Comparison of ENCODE assay signal across 9 mouse cellular contexts in genomic region chr13:59770847-59771246, GRCm38 (mm10). TPM values are rescaled to one million over a fixed set of nuclear protein-coding genes. Genes with fewer than 3 reads are reported as not detected.
DNase-seq lines count a peak whose midpoint lies in the region; ATAC-seq and TF ChIP-seq lines count a peak whose summit lies in the region.
"Had no signal": no experiment of that assay in that cellular context is flagged by ENCODE, and none has a peak within 500 bp of the region (broad histone marks: within the 10 kb centered on the region; RNA-seq: fewer than 3 reads in every experiment).

No protein-coding gene starts in this region.

- TF ChIP-seq RAD21 in CH12.LX (IDR thresholded peaks at IDR 0.05; ENCODE audit: low read depth, low read length): no peak

- intact Hi-C loops in gastrocnemius, adult 2 months (cut with DNase I): no loop called here

- H3K79me2 ChIP-seq in CH12.LX (replicated peaks; ENCODE audit: control insufficient read depth, extremely low read depth, insufficient read depth, poor library complexity, severe bottlenecking): peaks cover 27% of the 10 kb centered on the region

- no peak for ATAC-seq in embryonic facial prominence, embryonic 15.5 days (ENCODE audit: insufficient number of reproducible peaks, low FRiP score, low TSS enrichment, low read depth)
- ATAC-seq in intestine, embryonic 14.5 days (replicated peaks; ENCODE audit: low FRiP score, low TSS enrichment, low read depth): no peak
- ATAC-seq in midbrain, embryonic 13.5 days: no peak
- ATAC-seq in activated CD4-positive, CD25-positive, alpha-beta regulatory T cell, adult 4 months: no peak

- H3K4me1 ChIP-seq in CH12.LX (ENCODE audit: control insufficient read depth in 1 of 2, insufficient read depth in 2 of 2): peaks cover 9 to 32% of the 10 kb centered on the region in 2 experiments; a peak in 3 of 4 replicates
- H3K4me1 ChIP-seq in embryonic facial prominence, embryonic 15.5 days: peaks cover 44% of the 10 kb centered on the region
- peaks cover 40% of the 10 kb centered on the region for H3K4me1 ChIP-seq in intestine, embryonic 14.5 days (replicated peaks; ENCODE audit: control insufficient read depth, insufficient read depth, low read length)
- peaks cover 44% of the 10 kb centered on the region for H3K4me1 ChIP-seq in midbrain, embryonic 13.5 days (replicated peaks)

- H3K9me3 ChIP-seq in CH12.LX (replicated peaks; ENCODE audit: low read length): no peaks in the 10 kb centered on the region
- no peaks in the 10 kb centered on the region for H3K9me3 ChIP-seq in embryonic facial prominence, embryonic 15.5 days (replicated peaks)
- no peaks in the 10 kb centered on the region for H3K9me3 ChIP-seq in intestine, embryonic 14.5 days (ENCODE audit: control insufficient read depth, low read length)
- no peaks in the 10 kb centered on the region for H3K9me3 ChIP-seq in midbrain, embryonic 13.5 days

- H3K27ac ChIP-seq in gastrocnemius, adult 2 months: peak overlapping the region; percentile 99
- H3K27ac ChIP-seq in CH12.LX (ENCODE audit: insufficient read depth, low read depth): no peak overlapping the region
- H3K27ac ChIP-seq in embryonic facial prominence, embryonic 15.5 days (replicated peaks): peak overlapping the region; percentile 97
- H3K27ac ChIP-seq in intestine, embryonic 14.5 days (ENCODE audit: low read depth): peak overlapping the region; percentile 92
- peak overlapping the region; percentile 98 for H3K27ac ChIP-seq in midbrain, embryonic 13.5 days

- 67% methylated on average over 9 of the region's 9 CpGs for WGBS in embryonic facial prominence, embryonic 15.5 days
- 62% methylated on average over 9 of the region's 9 CpGs for WGBS in intestine, embryonic 14.5 days
- whole genome bisulfite sequencing in midbrain, embryonic 13.5 days: 78% methylated on average over 9 of the region's 9 CpGs

- H3K36me3 ChIP-seq in CH12.LX (replicated peaks in 1 of 2; ENCODE audit: control insufficient read depth in 1 of 2, insufficient read depth in 1 of 2, low read length in 1 of 2): peaks cover 22 to 54% of the 10 kb centered on the region in 2 experiments
- peaks cover 37% of the 10 kb centered on the region for H3K36me3 ChIP-seq in embryonic facial prominence, embryonic 15.5 days
- peaks cover 38% of the 10 kb centered on the region for H3K36me3 ChIP-seq in intestine, embryonic 14.5 days (ENCODE audit: control insufficient read depth, insufficient read depth, low read length)
- peaks cover 42% of the 10 kb centered on the region for H3K36me3 ChIP-seq in midbrain, embryonic 13.5 days

- peak overlapping the region; percentile 82; the same call in 1 of the 2 replicates for H3K4me2 ChIP-seq in CH12.LX (ENCODE audit: insufficient read depth, low read depth, poor library complexity, severe bottlenecking)
- H3K4me2 ChIP-seq in embryonic facial prominence, embryonic 15.5 days (replicated peaks): peak overlapping the region; percentile 66
- H3K4me2 ChIP-seq in intestine, embryonic 14.5 days (ENCODE audit: low read length): peak overlapping the region; percentile 55
- peak overlapping the region; percentile 68 for H3K4me2 ChIP-seq in midbrain, embryonic 13.5 days (replicated peaks)

- TF ChIP-seq CTCF in gastrocnemius, adult 2 months (IDR thresholded peaks at IDR 0.05): no peak
- no peak for TF ChIP-seq CTCF in CH12.LX (conservative IDR thresholded peaks at IDR 0.05 in 1 of 2, IDR thresholded peaks at IDR 0.05 in 1 of 2; ENCODE audit: low read depth in 2 of 2, low read length in 2 of 2)

- no peak for TF ChIP-seq POLR2A in CH12.LX (IDR thresholded peaks at IDR 0.05; ENCODE audit: low read depth, low read length)

- no peaks in the 10 kb centered on the region for H3K27me3 ChIP-seq in CH12.LX (replicated peaks)
- no peaks in the 10 kb centered on the region for H3K27me3 ChIP-seq in embryonic facial prominence, embryonic 15.5 days
- no peaks in the 10 kb centered on the region for H3K27me3 ChIP-seq in intestine, embryonic 14.5 days (replicated peaks; ENCODE audit: control insufficient read depth, insufficient read depth, low read length)
- no peaks in the 10 kb centered on the region for H3K27me3 ChIP-seq in midbrain, embryonic 13.5 days

- no peak for DNase-seq in gastrocnemius, adult 2 months
- no peak for DNase-seq in gastrocnemius, postnatal 25 days
- DNase-seq in CH12.LX (ENCODE audit: extremely low read depth): no peak
- DNase-seq in intestine, embryonic 14.5 days (ENCODE audit: low spot score): peak; percentile 56
- DNase-seq in ovary, postnatal 14 days (ENCODE audit: low spot score): no peak

- dilution Hi-C loops in CH12.LX (cut with MboI; ENCODE audit: extremely low pct_ligation_motif_present, extremely low pct_unique_long_range_greater_than_20kb, low sequenced_read_pairs): no loop called here

- peak overlapping the region; percentile 93 for H3K9ac ChIP-seq in CH12.LX (ENCODE audit: insufficient read depth, low read depth)
- peak overlapping the region; percentile 9; the same call in 1 of the 2 replicates for H3K9ac ChIP-seq in embryonic facial prominence, embryonic 15.5 days
- no peak overlapping the region for H3K9ac ChIP-seq in intestine, embryonic 14.5 days (ENCODE audit: low read length)
- peak overlapping the region; percentile 75 for H3K9ac ChIP-seq in midbrain, embryonic 13.5 days (replicated peaks)

- in situ Hi-C loops in CH12.LX (cut with MboI; ENCODE audit: low pct_ligation_motif_present, low pct_unique_long_range_greater_than_20kb, low sequenced_read_pairs): no loop called here

- peak overlapping the region; percentile 80 for H3K4me3 ChIP-seq in gastrocnemius, adult 2 months
- peak overlapping the region in 2 of 3 experiments; percentile 94 to 99 for H3K4me3 ChIP-seq in CH12.LX (replicated peaks in 1 of 3; ENCODE audit: low read depth in 2 of 3, low read length in 2 of 3, poor library complexity in 1 of 3)
- H3K4me3 ChIP-seq in embryonic facial prominence, embryonic 15.5 days (replicated peaks): peak overlapping the region; percentile 91
- peak overlapping the region; percentile 84 for H3K4me3 ChIP-seq in intestine, embryonic 14.5 days (ENCODE audit: low read depth, low read length)
- H3K4me3 ChIP-seq in midbrain, embryonic 13.5 days (replicated peaks): peak overlapping the region; percentile 84

- 0 out of 2 replicates have a peak, but pooled peaks have one; percentile 2 for TF ChIP-seq EP300 in CH12.LX (IDR thresholded peaks at IDR 0.05; ENCODE audit: low read length)

RNA-seq across cellular contexts. Expression of gene Isca1, which starts 1.2 kb away (rescaled TPM):
- 100 to 1,000 TPM; 185 to 198 TPM for total RNA-seq in gastrocnemius, adult 2 months (2021)
- total RNA-seq in gastrocnemius, postnatal 25 days (2021): 100 to 1,000 TPM; 171 to 180 TPM
- total RNA-seq in CH12.LX (2012; rRNA removed) (15.8 and 19.6 TPM in 2 replicates), CH12.LX (2014; rRNA removed) (17.6 and 18.4 TPM in 2 replicates)
- 33.2 and 41.0 TPM in 2 replicates for polyA plus RNA-seq in CH12.LX (2012; ENCODE audit: insufficient read length, low read depth)
- 114 and 120 TPM in 2 replicates for polyA plus RNA-seq in embryonic facial prominence, embryonic 15.5 days (2015; fragmentation: Nextera tagmentation; extraction: Ambion mirVana)
- 111 and 115 TPM in 2 replicates for polyA plus RNA-seq in intestine, embryonic 14.5 days (2014; fragmentation: Nextera tagmentation; extraction: Ambion mirVana)
- polyA plus RNA-seq in midbrain, embryonic 13.5 days (2015; fragmentation: Nextera tagmentation; extraction: Ambion mirVana): 143 and 146 TPM in 2 replicates
- polyA plus RNA-seq in activated CD4-positive, CD25-positive, alpha-beta regulatory T cell, adult 4 months (2017; shearing (Covaris generic)): 10 to 100 TPM; 40.9 to 53.5 TPM

RNA-seq across cellular contexts. Expression of gene Gm49354, which starts 11.2 kb away (rescaled TPM):
- total RNA-seq in gastrocnemius, adult 2 months (2021): not detected
- total RNA-seq in gastrocnemius, postnatal 25 days (2021): not detected
- total RNA-seq in CH12.LX (2012; rRNA removed) (not detected in 2 replicates), CH12.LX (2014; rRNA removed) (not detected in 2 replicates)
- 4.5 TPM in 1 of 2 replicates, not detected in the other for polyA plus RNA-seq in CH12.LX (2012; ENCODE audit: insufficient read length, low read depth)
- polyA plus RNA-seq in embryonic facial prominence, embryonic 15.5 days (2015; fragmentation: Nextera tagmentation; extraction: Ambion mirVana): not detected in 2 replicates
- not detected in 2 replicates for polyA plus RNA-seq in intestine, embryonic 14.5 days (2014; fragmentation: Nextera tagmentation; extraction: Ambion mirVana)
- not detected in 2 replicates for polyA plus RNA-seq in midbrain, embryonic 13.5 days (2015; fragmentation: Nextera tagmentation; extraction: Ambion mirVana)
- polyA plus RNA-seq in activated CD4-positive, CD25-positive, alpha-beta regulatory T cell, adult 4 months (2017; shearing (Covaris generic)): not detected
- total RNA-seq: layer of hippocampus, postnatal 10 days had no signal

RNA-seq across cellular contexts. Expression of gene 1700014D04Rik, which starts 24.3 kb away (rescaled TPM):
- not detected for total RNA-seq in gastrocnemius, adult 2 months (2021)
- total RNA-seq in gastrocnemius, postnatal 25 days (2021): under 1 TPM in 1 of 2 experiments, not detected in 1; 0.26 TPM
- not detected in 2 replicates for total RNA-seq in CH12.LX (2012; rRNA removed)
- total RNA-seq in CH12.LX (2014; rRNA removed): not detected in 2 replicates
- polyA plus RNA-seq in CH12.LX (2012; ENCODE audit: insufficient read length, low read depth): not detected in 2 replicates
- polyA plus RNA-seq in embryonic facial prominence, embryonic 15.5 days (2015; fragmentation: Nextera tagmentation; extraction: Ambion mirVana): not detected in 2 replicates
- polyA plus RNA-seq in intestine, embryonic 14.5 days (2014; fragmentation: Nextera tagmentation; extraction: Ambion mirVana): not detected in 2 replicates
- polyA plus RNA-seq in midbrain, embryonic 13.5 days (2015; fragmentation: Nextera tagmentation; extraction: Ambion mirVana): 0.07 and 0.26 TPM in 2 replicates
- not detected for polyA plus RNA-seq in activated CD4-positive, CD25-positive, alpha-beta regulatory T cell, adult 4 months (2017; shearing (Covaris generic))

RNA-seq across cellular contexts. Expression of gene Spata31d1d, which starts 39.3 kb away (rescaled TPM):
- not detected for total RNA-seq in gastrocnemius, adult 2 months (2021)
- not detected for total RNA-seq in gastrocnemius, postnatal 25 days (2021)
- total RNA-seq in CH12.LX (2012; rRNA removed): not detected in 2 replicates
- not detected in 2 replicates for total RNA-seq in CH12.LX (2014; rRNA removed)
- polyA plus RNA-seq in CH12.LX (2012; ENCODE audit: insufficient read length, low read depth): not detected in 2 replicates
- not detected in 2 replicates for polyA plus RNA-seq in embryonic facial prominence, embryonic 15.5 days (2015; fragmentation: Nextera tagmentation; extraction: Ambion mirVana)
- polyA plus RNA-seq in intestine, embryonic 14.5 days (2014; fragmentation: Nextera tagmentation; extraction: Ambion mirVana): not detected in 2 replicates
- not detected in 2 replicates for polyA plus RNA-seq in midbrain, embryonic 13.5 days (2015; fragmentation: Nextera tagmentation; extraction: Ambion mirVana)
- polyA plus RNA-seq in activated CD4-positive, CD25-positive, alpha-beta regulatory T cell, adult 4 months (2017; shearing (Covaris generic)): not detected
- total RNA-seq: layer of hippocampus, postnatal 10 days had no signal

RNA-seq across cellular contexts. Expression of gene Tut7, which starts 52.1 kb away (rescaled TPM):
- total RNA-seq in gastrocnemius, adult 2 months (2021): 10 to 100 TPM; 40.5 to 43.5 TPM
- 10 to 100 TPM; 38.7 to 40.8 TPM for total RNA-seq in gastrocnemius, postnatal 25 days (2021)
- 17.9 and 18.1 TPM in 2 replicates for total RNA-seq in CH12.LX (2012; rRNA removed)
- total RNA-seq in CH12.LX (2014; rRNA removed): 14.3 and 15.4 TPM in 2 replicates
- 21.5 and 21.6 TPM in 2 replicates for polyA plus RNA-seq in CH12.LX (2012; ENCODE audit: insufficient read length, low read depth)
- polyA plus RNA-seq in embryonic facial prominence, embryonic 15.5 days (2015; fragmentation: Nextera tagmentation; extraction: Ambion mirVana): 49.7 and 52.8 TPM in 2 replicates
- polyA plus RNA-seq in intestine, embryonic 14.5 days (2014; fragmentation: Nextera tagmentation; extraction: Ambion mirVana): 40.8 and 43.6 TPM in 2 replicates
- polyA plus RNA-seq in midbrain, embryonic 13.5 days (2015; fragmentation: Nextera tagmentation; extraction: Ambion mirVana): 58.7 and 59.6 TPM in 2 replicates
- polyA plus RNA-seq in activated CD4-positive, CD25-positive, alpha-beta regulatory T cell, adult 4 months (2017; shearing (Covaris generic)): 10 to 100 TPM; 62.4 to 64.7 TPM
